Mouse (Mus musculus): ENCODE measurements around the gene Il2ra. TPM values are rescaled to one million over a fixed set of nuclear protein-coding genes. Genes with fewer than 3 reads are reported as not detected.
"Not testable (repeated sequence)": the region's sequence is repeated elsewhere in the genome, so short reads cannot be mapped to it uniquely, and the experiment has no call there.

Il2ra gene
- polyA plus RNA-seq, 1 experiment: not detected

DNA sequence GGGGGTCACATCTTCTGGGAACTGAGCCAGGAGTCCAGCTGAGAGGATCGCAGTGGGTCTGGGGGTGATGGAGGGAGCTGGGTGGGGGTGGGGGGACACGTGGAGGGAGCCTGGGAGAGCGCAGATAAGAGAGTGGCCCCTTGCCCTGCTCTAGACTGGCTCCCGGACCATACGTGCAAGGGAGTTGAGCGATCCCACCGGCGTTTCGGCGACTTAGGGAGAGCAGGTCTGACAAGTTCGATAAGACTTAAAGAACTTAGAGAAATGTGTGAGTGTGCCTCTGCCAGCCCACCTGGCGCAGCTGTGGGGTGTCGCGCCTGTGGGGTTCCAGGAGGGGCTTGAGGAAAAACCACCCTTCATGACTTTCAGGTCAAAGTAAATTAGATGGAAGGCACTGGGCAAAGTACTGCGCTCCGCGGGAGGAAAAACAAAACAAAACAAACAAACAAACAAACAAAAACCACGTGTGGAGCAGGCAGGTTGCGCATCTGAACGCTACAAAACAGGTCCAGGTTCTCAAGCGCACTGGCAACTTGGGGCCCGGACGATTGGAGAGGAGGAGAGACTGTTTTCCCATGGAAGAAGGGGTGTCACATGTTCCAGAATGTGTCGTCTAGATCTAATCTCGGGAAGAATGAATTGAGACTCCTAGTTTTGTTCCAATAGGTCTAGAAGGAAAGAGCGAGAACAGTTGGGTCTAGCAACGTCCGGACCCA lies 63.6 kb downstream of the Il2ra start:
- Histone ChIP-seq H3K27me3 (ENCODE audit: control insufficient read depth, insufficient read depth, insufficient read length) (no peaks in the 10 kb centered on the region), H3K79me2 (ENCODE audit: control insufficient read depth, insufficient read depth) (no peaks in the 10 kb centered on the region), H3K4me2 (ENCODE audit: low read depth) (peak overlapping the region; percentile 97), H3K4me3 (peak overlapping the region; percentile 41), H3K36me3 (ENCODE audit: control insufficient read depth, insufficient read depth) (no peaks in the 10 kb centered on the region), H3ac (ENCODE audit: control insufficient read depth, insufficient read length) (peak overlapping the region; percentile 9)
- TF ChIP-seq TCF3 (IDR thresholded peaks at IDR 0.05; ENCODE audit: insufficient read length, low read depth) (no peak), MAX (IDR thresholded peaks at IDR 0.05; ENCODE audit: low read depth) (no peak), CEBPB (IDR thresholded peaks at IDR 0.05; ENCODE audit: insufficient read depth, poor library complexity, severe bottlenecking) (no peak), TCF12 (IDR thresholded peaks at IDR 0.05; ENCODE audit: insufficient read depth, poor library complexity, severe bottlenecking) (no peak), MYOG (IDR thresholded peaks at IDR 0.05; ENCODE audit: control insufficient read depth in 1 of 3, insufficient read depth in 1 of 3, insufficient read length in 2 of 3, low read depth in 2 of 3) (no peak), USF1 (IDR thresholded peaks at IDR 0.05; ENCODE audit: low read depth) (no peak), E2F4 (IDR thresholded peaks at IDR 0.05; ENCODE audit: insufficient read depth) (no peak), POLR2A (IDR thresholded peaks at IDR 0.05; ENCODE audit: insufficient read length, low read depth) (no peak)

- no peaks in the 10 kb centered on the region for H3K27me3 ChIP-seq (ENCODE audit: control insufficient read depth, insufficient read depth, insufficient read length)
- TF ChIP-seq TCF3 (IDR thresholded peaks at IDR 0.05; ENCODE audit: insufficient read length, low read depth): no peak
- TF ChIP-seq MYOG (IDR thresholded peaks at IDR 0.05; ENCODE audit: control insufficient read depth in 1 of 3, insufficient read depth in 1 of 3, insufficient read length in 2 of 3, low read depth in 2 of 3): no peak
- no peak for TF ChIP-seq POLR2A (IDR thresholded peaks at IDR 0.05; ENCODE audit: insufficient read length, low read depth)
- TF ChIP-seq MAX (IDR thresholded peaks at IDR 0.05; ENCODE audit: low read depth): no peak
- no peak for TF ChIP-seq CEBPB (IDR thresholded peaks at IDR 0.05; ENCODE audit: insufficient read depth, poor library complexity, severe bottlenecking)
- no peak for TF ChIP-seq USF1 (IDR thresholded peaks at IDR 0.05; ENCODE audit: low read depth)
- TF ChIP-seq POLR2AphosphoS2 (IDR thresholded peaks at IDR 0.05; ENCODE audit: insufficient read length, low read depth): no peak
- TF ChIP-seq TCF12 (IDR thresholded peaks at IDR 0.05; ENCODE audit: insufficient read depth, poor library complexity, severe bottlenecking): no peak
- no peaks in the 10 kb centered on the region for H3K79me2 ChIP-seq (ENCODE audit: control insufficient read depth, insufficient read depth)
Observed at GRCm38 (mm10) chr2:11706746-11707065, 64.1 kb downstream of the Il2ra start.

DNA sequence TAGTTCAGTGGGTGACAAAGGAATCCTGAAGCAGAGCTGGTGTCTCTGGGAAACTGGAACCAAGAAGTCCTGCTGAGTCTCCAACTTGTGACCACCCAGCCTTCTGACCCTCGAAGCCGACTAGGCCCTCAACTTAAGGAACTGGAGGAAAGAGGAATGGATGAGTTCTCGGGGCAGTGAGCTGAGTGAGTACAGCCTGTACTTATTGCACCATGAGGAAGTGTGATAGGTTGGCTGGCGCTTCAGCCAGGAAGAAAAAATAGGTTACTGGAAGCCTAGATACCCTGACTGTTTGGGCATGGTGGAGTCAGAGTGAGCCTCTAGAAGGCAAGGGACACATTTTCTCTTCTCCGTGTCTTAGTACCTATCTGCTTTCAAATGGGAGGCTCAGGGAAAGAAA lies 65.9 kb downstream of the Il2ra start:
- TF ChIP-seq CEBPB (IDR thresholded peaks at IDR 0.05; ENCODE audit: insufficient read depth, poor library complexity, severe bottlenecking) (no peak), MAX (IDR thresholded peaks at IDR 0.05; ENCODE audit: low read depth) (no peak), TCF3 (IDR thresholded peaks at IDR 0.05; ENCODE audit: insufficient read length, low read depth) (no peak), USF1 (IDR thresholded peaks at IDR 0.05; ENCODE audit: low read depth) (no peak), REST (IDR thresholded peaks at IDR 0.05; ENCODE audit: insufficient read depth, insufficient read length) (no peak), MYOD1 (IDR thresholded peaks at IDR 0.05; ENCODE audit: control insufficient read depth in 1 of 3, insufficient read length in 2 of 3, low read depth in 2 of 3) (no peak), E2F4 (IDR thresholded peaks at IDR 0.05; ENCODE audit: insufficient read depth) (no peak), POLR2A (IDR thresholded peaks at IDR 0.05; ENCODE audit: insufficient read length, low read depth) (no peak), MYOG (IDR thresholded peaks at IDR 0.05; ENCODE audit: control insufficient read depth in 1 of 3, insufficient read depth in 1 of 3, insufficient read length in 2 of 3, low read depth in 2 of 3) (no peak), TCF12 (IDR thresholded peaks at IDR 0.05; ENCODE audit: insufficient read depth, poor library complexity, severe bottlenecking) (no peak), POLR2AphosphoS2 (IDR thresholded peaks at IDR 0.05; ENCODE audit: insufficient read length, low read depth) (no peak), SRF (IDR thresholded peaks at IDR 0.05; ENCODE audit: control insufficient read depth, insufficient read length, low read depth) (no peak)
- no peak overlapping the region for H3ac ChIP-seq (ENCODE audit: control insufficient read depth, insufficient read length)
- no peaks in the 10 kb centered on the region for H3K36me3 ChIP-seq (ENCODE audit: control insufficient read depth, insufficient read depth)
- H3K27me3 ChIP-seq (ENCODE audit: control insufficient read depth, insufficient read depth, insufficient read length): no peaks in the 10 kb centered on the region
- no peak overlapping the region for H3K4me3 ChIP-seq
- H3K79me2 ChIP-seq (ENCODE audit: control insufficient read depth, insufficient read depth): no peaks in the 10 kb centered on the region
- H3K4me2 ChIP-seq (ENCODE audit: low read depth): no peak overlapping the region

More at GRCm38 (mm10) chr2:11706746-11707065, 64.1 kb downstream of the Il2ra start:
- no peaks in the 10 kb centered on the region for H3K36me3 ChIP-seq (ENCODE audit: control insufficient read depth, insufficient read depth)
- peak overlapping the region; percentile 41 for H3K4me3 ChIP-seq
- peak overlapping the region; percentile 97 for H3K4me2 ChIP-seq (ENCODE audit: low read depth)
- H3ac ChIP-seq (ENCODE audit: control insufficient read depth, insufficient read length): no peak overlapping the region

- not testable (repeated sequence) for H3K4me3 ChIP-seq; H3K4me2 ChIP-seq (ENCODE audit: low read depth)
Observed at GRCm38 (mm10) chr2:11710101-11710500, 67.5 kb downstream of the Il2ra start.

DNA sequence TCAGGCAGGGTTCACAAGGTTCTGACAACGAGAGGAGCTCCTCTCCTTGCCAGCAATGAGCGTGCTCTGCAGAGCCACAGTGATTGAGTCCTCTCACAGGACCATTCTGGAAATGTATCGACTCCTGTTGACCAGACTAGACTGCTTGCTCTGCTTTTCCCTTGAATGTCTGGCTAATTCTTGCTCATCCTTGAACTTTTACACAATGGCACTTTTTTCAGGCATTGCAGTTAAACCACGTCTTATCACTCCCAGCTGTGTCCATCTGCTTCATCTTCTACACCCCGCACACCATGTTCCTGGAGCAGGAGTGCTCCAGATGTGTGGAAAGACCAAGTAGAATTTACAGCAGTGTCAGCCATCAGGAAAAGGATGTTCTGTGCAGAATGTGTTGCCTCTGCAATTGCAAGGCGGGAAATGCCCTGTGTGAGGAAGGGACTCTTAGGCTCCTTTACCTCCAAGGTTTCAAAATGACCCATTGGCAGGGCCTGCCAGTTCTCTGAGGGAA lies 69.9 kb downstream of the Il2ra start:
- Histone ChIP-seq H3K4me2 (ENCODE audit: low read depth) (no peak overlapping the region), H3K36me3 (ENCODE audit: control insufficient read depth, insufficient read depth) (no peaks in the 10 kb centered on the region), H3K27me3 (ENCODE audit: control insufficient read depth, insufficient read depth, insufficient read length) (no peaks in the 10 kb centered on the region), H3ac (ENCODE audit: control insufficient read depth, insufficient read length) (no peak overlapping the region), H3K4me3 (no peak overlapping the region), H3K79me2 (ENCODE audit: control insufficient read depth, insufficient read depth) (no peaks in the 10 kb centered on the region)
- TF ChIP-seq POLR2AphosphoS2 (IDR thresholded peaks at IDR 0.05; ENCODE audit: insufficient read length, low read depth) (no peak), MYOD1 (IDR thresholded peaks at IDR 0.05; ENCODE audit: control insufficient read depth in 1 of 3, insufficient read length in 2 of 3, low read depth in 2 of 3) (no peak), MYOG (IDR thresholded peaks at IDR 0.05; ENCODE audit: control insufficient read depth in 1 of 3, insufficient read depth in 1 of 3, insufficient read length in 2 of 3, low read depth in 2 of 3) (no peak), REST (IDR thresholded peaks at IDR 0.05; ENCODE audit: insufficient read depth, insufficient read length) (no peak), E2F4 (IDR thresholded peaks at IDR 0.05; ENCODE audit: insufficient read depth) (no peak), TCF3 (IDR thresholded peaks at IDR 0.05; ENCODE audit: insufficient read length, low read depth) (no peak), USF1 (IDR thresholded peaks at IDR 0.05; ENCODE audit: low read depth) (no peak)

More at GRCm38 (mm10) chr2:11710101-11710500, 67.5 kb downstream of the Il2ra start:
- H3ac ChIP-seq (ENCODE audit: control insufficient read depth, insufficient read length); H3K36me3 ChIP-seq (ENCODE audit: control insufficient read depth, insufficient read depth); H3K27me3 ChIP-seq (ENCODE audit: control insufficient read depth, insufficient read depth, insufficient read length); H3K79me2 ChIP-seq (ENCODE audit: control insufficient read depth, insufficient read depth): not testable (repeated sequence)
